Mouse (Mus musculus) CD4-positive, CD25-positive, alpha-beta regulatory T cell (primary cell): ENCODE measurements around the gene Wfdc5. TPM values are rescaled to one million over a fixed set of nuclear protein-coding genes. Genes with fewer than 3 reads are reported as not detected.

Source experiments
- polyA plus RNA-seq: library from polyadenylated mRNA; unstranded; fragments of 100-300 nt; shearing (Covaris generic); gene quantifications from one replicate; pipeline ENCODE4 v1.2.1, GENCODE M21; 2017

Gene Wfdc5
- not detected for polyA plus RNA-seq

DNA sequence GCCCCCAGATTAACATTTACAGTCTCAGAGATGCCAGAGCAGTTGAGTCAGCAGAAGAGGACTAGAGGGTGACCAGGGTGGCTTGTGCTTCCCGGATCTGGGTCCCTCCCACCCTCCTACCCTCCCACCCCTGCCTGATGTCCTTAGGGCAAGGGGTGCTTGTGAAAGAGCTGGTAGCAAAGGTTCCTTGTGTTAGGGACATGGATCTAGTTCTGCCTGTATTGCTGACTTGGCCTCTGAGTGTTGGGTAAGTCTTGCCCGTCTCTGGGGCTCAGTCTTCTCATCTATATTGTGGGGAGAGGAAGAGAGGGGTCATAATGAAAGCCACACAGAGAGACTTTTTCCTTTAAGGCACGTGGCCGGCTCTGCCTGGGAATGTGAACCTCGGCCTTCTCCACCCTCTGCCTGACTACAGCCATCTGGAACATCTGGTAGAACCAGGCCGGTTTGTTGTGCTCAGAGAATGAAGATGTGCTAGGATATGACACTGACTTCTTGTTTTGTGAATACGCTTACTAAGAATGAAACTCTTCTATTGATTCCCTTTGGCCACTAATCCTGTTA is at the start of gene Wfdc5:
Gene Wfdc5, minus strand, starts transcription at position 51 of the 564 bp plus-strand sequence.

GRCm38 (mm10) chr2:164221522-164221921 is 39.0 kb upstream of the Wfdc5 start, which contains the start of gene Wfdc15b:
Gene Wfdc15b, minus strand, starts transcription at chr2:164221660.

DNA sequence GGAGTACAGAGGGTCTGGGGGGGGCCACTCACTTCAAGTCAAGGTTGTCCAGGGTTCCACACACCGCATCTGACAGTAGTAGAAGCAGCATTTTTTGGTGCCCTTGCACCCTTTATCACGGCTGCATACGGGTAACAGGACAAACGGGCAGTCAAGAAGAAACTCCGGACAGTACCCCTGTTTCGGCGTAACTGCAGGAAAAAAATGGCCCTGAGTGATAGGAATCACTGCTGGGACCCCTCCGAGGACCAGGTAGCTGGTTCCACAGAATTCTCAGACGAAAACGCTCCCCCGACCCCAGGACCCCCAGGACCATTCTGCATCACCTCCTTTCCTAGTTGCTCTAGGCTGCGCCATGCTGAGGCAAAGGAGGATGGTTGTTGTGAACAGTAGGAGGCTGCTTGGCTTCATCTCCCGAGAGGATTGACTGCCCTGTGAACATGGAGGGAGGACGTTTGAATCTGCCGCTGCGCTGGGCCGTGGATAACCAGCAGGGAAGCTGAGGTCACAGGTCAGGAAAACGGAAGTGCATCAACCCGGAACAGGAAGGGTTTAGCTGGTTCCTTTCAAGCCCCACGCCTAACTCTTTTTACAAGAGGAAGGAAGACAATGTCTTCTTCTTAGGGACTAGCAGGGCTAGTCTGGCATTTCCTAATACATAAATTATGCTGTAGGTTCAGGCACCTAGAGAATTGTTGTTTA is 17.2 kb upstream of the Wfdc5 start, which contains the start of gene Wfdc15a:
Gene Wfdc15a, minus strand, starts transcription at position 505 of the 702 bp plus-strand sequence.

DNA sequence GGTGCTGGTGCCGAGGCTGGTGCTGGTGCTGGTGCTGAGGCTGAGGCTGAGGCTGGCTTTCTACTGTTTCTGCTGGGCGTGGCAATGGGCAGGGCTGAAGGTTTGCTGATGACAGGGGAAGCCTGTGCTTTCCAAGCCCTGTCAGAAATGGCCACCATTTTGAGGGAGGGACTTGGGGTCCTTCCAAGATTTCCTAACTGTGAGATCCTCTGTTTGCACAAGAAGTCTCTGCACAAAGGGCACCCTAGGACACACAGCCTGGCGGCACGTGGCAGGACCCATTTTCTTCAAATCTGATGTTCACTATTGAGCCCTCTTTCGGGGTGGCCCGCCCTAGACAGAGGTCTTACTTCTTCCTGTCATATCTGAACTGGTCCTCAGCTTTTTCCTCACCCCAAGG is 8.0 kb upstream of the Wfdc5 start, which contains the start of gene Wfdc12:
Gene Wfdc12, minus strand, starts transcription at position 33 of the 400 bp plus-strand sequence.

GRCm38 (mm10) chr2:164170902-164171301 is 11.6 kb downstream of the Wfdc5 start, which contains the start of gene Kcns1:
Gene Kcns1, minus strand, starts transcription at chr2:164171113.

Other genes starting within 250 kb of the Wfdc5 start
- 210 TPM for gene Ywhab, start 187.8 kb downstream of the Wfdc5 start, polyA plus RNA-seq
- gene Pabpc1l, start 157.3 kb downstream of the Wfdc5 start, polyA plus RNA-seq: 1.2 TPM
- 213 TPM for gene Stk4, start 112.4 kb downstream of the Wfdc5 start, polyA plus RNA-seq
- 144 TPM for gene Tomm34, start 111.6 kb downstream of the Wfdc5 start, polyA plus RNA-seq
- gene Kcns1, start 11.6 kb downstream of the Wfdc5 start, polyA plus RNA-seq: 0.06 TPM
- gene Wfdc12, start 7.9 kb upstream of the Wfdc5 start, polyA plus RNA-seq: not detected
- gene Wfdc15a, start 17.4 kb upstream of the Wfdc5 start, polyA plus RNA-seq: not detected
- gene Wfdc15b, start 38.9 kb upstream of the Wfdc5 start, polyA plus RNA-seq: not detected
- not detected for gene Svs2, start 55.7 kb upstream of the Wfdc5 start, polyA plus RNA-seq
- gene Svs3b, start 73.9 kb upstream of the Wfdc5 start, polyA plus RNA-seq: not detected
- not detected for gene Svs4, start 95.7 kb upstream of the Wfdc5 start, polyA plus RNA-seq
- not detected for gene Svs3a, start 106.5 kb upstream of the Wfdc5 start, polyA plus RNA-seq
- not detected for gene Svs6, start 134.0 kb upstream of the Wfdc5 start, polyA plus RNA-seq
- not detected for gene Svs5, start 150.0 kb upstream of the Wfdc5 start, polyA plus RNA-seq
- gene Slpi, start 206.4 kb upstream of the Wfdc5 start, polyA plus RNA-seq: 4.8 TPM
- gene Rbpjl, start 220.4 kb upstream of the Wfdc5 start, polyA plus RNA-seq: not detected
- gene Matn4, start 222.4 kb upstream of the Wfdc5 start, polyA plus RNA-seq: not detected